Mouse (Mus musculus) lung, embryonic 15.5 days (tissue): ENCODE data around the gene Dok4. TPM values are rescaled to one million over a fixed set of nuclear protein-coding genes. Genes with fewer than 3 reads are reported as not detected.
"Not testable (repeated sequence)": the region's sequence is repeated elsewhere in the genome, so short reads cannot be mapped to it uniquely, and the experiment has no call there.

Source experiments
- ATAC-seq: fragments of 200-750 bp; cut with Nextera tagmentation; 2 replicates; pipeline ENCODE4 v1.8.0; 2017; ENCODE audit warnings: moderate number of reproducible peaks, borderline replicate concordance; ENCODE audit not compliant: low FRiP score, low TSS enrichment; ENCODE audit errors: extremely low read depth
- H3K27ac ChIP-seq: fragments of 300-500 bp; sonication (generic); 2 replicates; pipeline ENCODE4 v1.5.1; 2015; ENCODE audit warnings: moderate library complexity, mild to moderate bottlenecking, inconsistent platforms
- H3K27me3 ChIP-seq: fragments of 300-500 bp; sonication (generic); 2 replicates; pipeline ENCODE4 v1.6.1; 2015; ENCODE audit warnings: inconsistent platforms
- H3K36me3 ChIP-seq: fragments of 300-500 bp; sonication (generic); 2 replicates; pipeline ENCODE4 v1.6.1; 2015; ENCODE audit warnings: inconsistent platforms
- H3K4me1 ChIP-seq: fragments of 300-500 bp; sonication (generic); 2 replicates; pipeline ENCODE4 v1.6.1; 2015; ENCODE audit warnings: inconsistent platforms
- H3K4me2 ChIP-seq: fragments of 300-500 bp; sonication (generic); 2 replicates; pipeline ENCODE4 v1.6.1; 2015; ENCODE audit warnings: inconsistent platforms, mild to moderate bottlenecking, moderate library complexity
- H3K4me3 ChIP-seq: fragments of 300-500 bp; sonication (generic); 2 replicates; pipeline ENCODE4 v1.5.1; 2015; ENCODE audit warnings: mild to moderate bottlenecking, inconsistent platforms
- H3K9ac ChIP-seq: fragments of 300-500 bp; sonication (generic); 2 replicates; pipeline ENCODE4 v1.6.1; 2015; ENCODE audit warnings: inconsistent platforms
- H3K9me3 ChIP-seq: fragments of 300-500 bp; sonication (generic); 2 replicates; pipeline ENCODE4 v1.6.1; 2016; ENCODE audit warnings: inconsistent platforms
- WGBS: fragments of 180-500 bp; shearing (Covaris S2); methylation state at CpG from one replicate; pipeline ENCODE4 v1.1.7; 2015; 5-methylcytosine and 5-hydroxymethylcytosine counted together
- polyA plus RNA-seq: library from polyadenylated mRNA; unstranded; fragments of >200 nt; fragmentation: Nextera tagmentation; extraction: Ambion mirVana; gene quantifications from 2 replicates; pipeline ENCODE4 v1.2.1, GENCODE M21; 2015

Dok4 gene
- polyA plus RNA-seq, 1 experiment from 2014 or later = 45.7 TPM

DNA sequence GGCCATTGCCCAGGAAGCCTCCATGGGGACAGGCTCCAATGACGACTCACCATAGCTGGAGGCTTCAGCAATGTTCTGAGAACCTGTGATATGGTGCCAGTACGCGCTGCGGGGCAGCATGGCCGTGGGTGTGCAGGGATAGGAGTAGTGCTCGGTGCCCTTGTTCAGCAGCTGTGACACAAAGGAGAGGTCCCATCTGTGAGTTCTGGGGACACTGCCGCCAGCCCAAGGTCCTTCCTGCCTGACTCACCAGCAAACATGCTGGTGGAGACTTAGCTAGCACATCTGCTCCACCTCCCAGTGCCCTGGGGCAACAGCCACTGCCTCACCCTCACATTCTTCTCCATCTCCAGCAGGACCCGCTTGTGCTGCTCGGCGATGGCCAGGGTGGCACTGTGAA, 10.8 kb downstream of the Dok4 start:
- no peak for ATAC-seq
- no peaks in the 10 kb centered on the region for H3K27me3 ChIP-seq
- no peak overlapping the region for H3K9ac ChIP-seq
- peaks cover 62% of the 10 kb centered on the region for H3K36me3 ChIP-seq
- no peak overlapping the region for H3K4me3 ChIP-seq
- H3K4me1 ChIP-seq = peaks cover 26% of the 10 kb centered on the region
- WGBS = 85% methylated on average over 10 of the region's 10 CpGs
- H3K27ac ChIP-seq = no peak overlapping the region
- H3K4me2 ChIP-seq = no peak overlapping the region
- H3K9me3 ChIP-seq = no peaks in the 10 kb centered on the region

DNA sequence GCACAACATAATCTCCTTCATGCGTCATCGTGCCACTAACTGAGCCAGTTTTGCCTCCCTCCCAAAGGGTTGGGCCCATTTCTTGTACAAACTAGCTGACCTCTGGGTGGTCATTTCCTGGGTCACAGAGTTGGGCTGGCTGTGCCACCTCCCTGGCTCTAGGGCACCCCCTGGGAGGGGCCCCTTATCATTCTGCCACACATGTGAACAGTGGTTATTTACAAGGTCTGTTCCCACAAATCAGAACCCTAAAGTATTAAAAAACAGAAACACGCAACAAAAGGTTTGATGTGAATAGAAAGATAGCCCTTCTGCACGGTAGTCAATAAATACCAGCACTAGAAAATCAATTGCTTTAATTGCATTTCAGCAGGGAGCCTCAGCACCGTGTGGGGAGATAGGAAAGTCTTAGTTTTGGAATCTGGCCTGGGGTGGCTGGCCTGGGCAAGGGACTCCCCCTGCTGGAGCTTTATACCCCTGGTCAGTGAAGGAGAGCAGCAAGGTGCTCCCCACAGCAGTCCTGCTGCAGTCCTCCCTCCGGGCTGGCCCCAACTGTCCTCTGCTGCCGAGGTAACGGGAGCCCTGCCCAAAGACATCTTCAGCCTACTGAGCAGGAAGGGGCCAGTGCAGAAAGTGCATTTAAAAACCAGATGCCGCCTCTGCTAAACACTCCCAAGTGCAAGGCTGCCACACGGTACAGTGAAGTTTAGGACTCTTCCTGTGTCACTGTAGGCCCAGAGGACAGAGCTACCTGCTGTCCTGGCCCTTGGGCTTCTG, 12.0 kb downstream of the Dok4 start:
- ATAC-seq = no peak
- H3K4me1 ChIP-seq = peaks cover 18% of the 10 kb centered on the region
- H3K4me2 ChIP-seq = no peak overlapping the region
- no peak overlapping the region for H3K9ac ChIP-seq
- H3K27me3 ChIP-seq = no peaks in the 10 kb centered on the region
- 70% methylated on average over 10 of the region's 10 CpGs for WGBS
- H3K4me3 ChIP-seq = no peak overlapping the region
- peak overlapping the region; percentile 6; the same call in 1 of the 2 replicates for H3K27ac ChIP-seq
- H3K36me3 ChIP-seq = peaks cover 66% of the 10 kb centered on the region
- H3K9me3 ChIP-seq = no peaks in the 10 kb centered on the region

DNA sequence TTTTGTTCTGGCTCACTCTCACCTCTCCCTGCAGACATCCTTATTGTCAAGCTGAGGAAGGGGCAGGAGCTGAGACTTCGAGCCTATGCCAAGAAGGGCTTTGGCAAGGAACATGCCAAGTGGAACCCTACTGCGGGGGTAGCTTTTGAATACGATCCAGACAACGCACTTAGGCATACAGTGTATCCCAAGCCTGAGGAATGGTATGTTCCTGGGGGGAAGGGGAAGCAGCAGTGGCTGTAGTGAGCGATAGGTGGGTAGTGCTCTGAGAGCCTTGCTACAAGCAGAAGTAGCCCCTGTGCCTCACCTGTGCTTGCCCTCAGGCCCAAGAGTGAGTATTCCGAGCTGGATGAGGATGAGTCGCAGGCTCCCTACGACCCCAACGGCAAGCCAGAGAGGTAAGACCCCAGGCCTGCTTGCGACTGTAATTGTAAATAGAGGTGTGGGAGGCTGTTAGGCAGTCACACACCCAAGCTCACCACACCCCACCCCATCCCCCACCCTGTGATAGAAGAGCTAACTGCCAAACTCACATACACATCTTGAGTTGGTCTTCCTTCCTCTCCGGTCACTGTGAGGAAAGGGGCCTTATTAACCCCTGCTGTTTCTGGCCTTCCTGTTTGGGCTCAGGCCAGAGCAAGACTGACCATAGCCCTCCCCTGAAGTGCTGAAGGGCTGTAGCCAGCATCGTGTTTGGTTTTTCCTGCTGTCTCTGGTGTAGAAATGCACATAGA, 13.5 kb downstream of the Dok4 start:
- H3K9ac ChIP-seq = no peak overlapping the region
- H3K36me3 ChIP-seq = peaks cover 66% of the 10 kb centered on the region
- peak overlapping the region; percentile 53 for H3K27ac ChIP-seq
- no peak overlapping the region for H3K4me3 ChIP-seq
- H3K27me3 ChIP-seq = no peaks in the 10 kb centered on the region
- no peak for ATAC-seq
- no peaks in the 10 kb centered on the region for H3K9me3 ChIP-seq
- 79% methylated on average over 12 of the region's 12 CpGs for WGBS
- no peak overlapping the region for H3K4me2 ChIP-seq
- H3K4me1 ChIP-seq = peaks cover 16% of the 10 kb centered on the region

DNA sequence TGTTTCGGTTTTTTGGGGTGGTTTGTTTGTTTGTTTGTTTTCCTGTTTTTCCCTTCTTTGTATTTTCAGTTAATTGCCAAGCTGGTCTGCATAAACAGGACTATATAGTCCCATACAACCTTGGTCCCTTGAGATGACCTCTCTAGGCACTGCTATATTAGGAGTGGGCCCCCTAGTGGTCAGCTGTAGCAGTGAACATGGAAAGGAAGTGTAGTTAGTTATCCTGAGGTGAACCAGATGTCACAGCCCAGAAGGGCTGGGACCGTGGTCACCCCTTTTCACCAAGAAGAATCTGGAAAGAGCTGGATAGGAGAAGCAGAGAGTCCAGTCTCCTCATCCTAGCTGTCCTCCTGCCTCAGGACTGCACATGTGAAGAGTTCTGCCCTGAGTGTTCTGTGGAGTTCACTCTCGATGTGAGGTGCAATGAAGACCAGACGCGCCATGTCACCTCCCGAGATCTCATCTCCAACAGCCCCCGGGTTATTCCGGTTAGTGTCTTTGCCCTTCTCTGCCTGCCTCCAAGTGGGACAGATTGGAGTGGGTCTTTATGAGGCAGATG, 14.7 kb downstream of the Dok4 start:
- WGBS = 73% methylated on average over 8 of the region's 8 CpGs
- Histone ChIP-seq H3K36me3 (peaks cover 55% of the 10 kb centered on the region), H3K27me3 (no peaks in the 10 kb centered on the region)

DNA sequence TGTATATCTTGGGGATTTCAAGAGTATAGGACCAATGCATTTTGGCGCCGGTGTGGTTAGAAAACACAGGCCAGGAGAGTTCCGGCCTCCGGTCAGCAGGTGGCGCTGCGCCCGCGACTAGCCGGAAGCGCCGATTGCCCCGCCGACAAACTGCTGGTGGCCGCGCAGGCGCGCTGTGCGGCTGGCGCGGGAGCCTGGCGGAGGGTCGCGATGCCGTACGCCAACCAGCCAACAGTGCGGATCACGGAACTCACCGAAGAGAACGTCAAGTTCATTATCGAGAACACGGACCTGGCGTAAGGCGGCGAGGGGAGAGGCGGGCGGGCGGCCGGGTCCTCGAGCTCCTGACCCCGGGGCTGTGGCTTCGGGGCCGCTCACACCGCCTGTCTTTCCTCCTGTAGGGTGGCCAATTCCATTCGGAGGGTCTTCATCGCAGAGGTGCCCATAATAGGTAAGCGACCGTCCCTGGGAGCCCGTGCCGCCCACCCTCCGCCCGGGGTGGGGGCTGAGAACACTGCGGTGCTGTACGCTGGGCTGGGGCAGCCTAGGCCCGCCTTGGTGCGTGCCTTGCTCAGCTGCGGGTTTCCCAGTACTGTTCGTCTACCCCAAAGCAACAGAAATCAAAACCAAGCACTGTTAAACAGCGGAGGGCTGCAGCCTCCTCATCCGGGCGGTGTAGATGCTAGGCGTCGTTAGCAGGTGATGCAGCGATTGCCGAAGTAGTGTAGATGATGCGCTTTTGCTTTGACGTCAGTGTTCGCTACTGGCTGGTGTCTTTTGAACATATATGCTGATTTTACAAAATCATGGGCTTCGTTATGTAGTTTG, 18.6 kb downstream of the Dok4 start, which contains the start of gene Polr2c:
Gene Polr2c (plus strand): TSS at position 105 of the 828 bp plus-strand sequence.
- Histone ChIP-seq H3K9me3 (no peaks in the 10 kb centered on the region), H3K4me1 (peaks cover 16% of the 10 kb centered on the region), H3K9ac (peak within 1 kb of the TSS; percentile 92), H3K4me2 (peak within 1 kb of the TSS; percentile 71), H3K27ac (peak within 1 kb of the TSS; percentile 30; the same call in 1 of the 2 replicates), H3K4me3 (peak within 1 kb of the TSS; percentile 81), H3K36me3 (peaks cover 40% of the 10 kb centered on the region), H3K27me3 (no peaks in the 10 kb centered on the region)
- under 1% methylated on average over 68 of the region's 68 CpGs for WGBS
- peak; percentile 71 for ATAC-seq

More for the DNA sequence above, 14.7 kb downstream of the Dok4 start:
- Histone ChIP-seq H3K9ac (no peak overlapping the region), H3K4me1 (peaks cover 16% of the 10 kb centered on the region), H3K4me3 (no peak overlapping the region), H3K27ac (no peak overlapping the region), H3K4me2 (no peak overlapping the region), H3K9me3 (no peaks in the 10 kb centered on the region)
- ATAC-seq = no peak

DNA sequence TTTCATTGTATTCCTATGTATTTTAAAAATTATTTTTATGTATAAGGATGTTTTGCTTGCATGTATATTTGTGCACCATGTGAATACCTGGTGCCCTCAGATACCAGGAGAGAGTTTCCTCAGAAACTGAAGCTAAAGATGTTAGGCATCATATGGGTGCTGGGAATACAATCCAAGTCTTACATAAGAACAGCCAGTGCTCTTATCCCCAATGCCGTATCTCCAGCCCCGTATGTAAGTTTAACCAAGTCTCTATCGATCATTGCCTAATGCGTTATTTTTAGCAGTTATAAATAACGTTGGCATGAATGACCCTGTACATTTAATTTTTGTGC, 19.2 kb downstream of the Dok4 start:
- Histone ChIP-seq H3K36me3 (peaks cover 42% of the 10 kb centered on the region), H3K27me3 (no peaks in the 10 kb centered on the region), H3K4me2 (0 out of 2 replicates have a peak overlapping the region, but pooled peaks have one; percentile 29), H3K4me3 (peak overlapping the region; percentile 81), H3K27ac (no peak overlapping the region), H3K4me1 (peaks cover 16% of the 10 kb centered on the region), H3K9ac (0 out of 2 replicates have a peak overlapping the region, but pooled peaks have one; percentile 16), H3K9me3 (no peaks in the 10 kb centered on the region)
- no peak for ATAC-seq
- WGBS = 27% methylated on average over 5 of the region's 5 CpGs

DNA sequence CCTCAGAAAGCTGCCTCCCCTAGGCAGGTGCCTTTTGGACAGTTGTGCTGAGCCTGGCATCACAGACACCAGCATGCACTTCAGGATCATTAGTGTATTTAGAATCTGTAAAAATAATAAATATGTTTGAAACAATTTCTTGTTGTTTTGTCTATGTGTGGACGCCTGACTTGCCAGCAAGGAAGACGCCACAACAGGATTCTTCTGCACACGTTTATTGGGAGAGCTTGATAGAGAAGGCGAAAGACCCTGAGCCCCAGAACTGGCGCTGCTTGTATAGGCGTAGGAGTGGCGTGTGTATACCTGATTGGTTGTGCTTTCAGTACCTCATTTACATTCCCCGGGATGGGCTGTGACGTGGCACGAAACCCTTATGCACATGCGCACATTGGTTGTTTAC, 21.4 kb downstream of the Dok4 start:
- H3K4me2 ChIP-seq, H3K9ac ChIP-seq, H3K27ac ChIP-seq, ATAC-seq, H3K9me3 ChIP-seq, H3K4me3 ChIP-seq, H3K27me3 ChIP-seq: not testable (repeated sequence)
- peaks cover 16% of the 10 kb centered on the region for H3K4me1 ChIP-seq
- WGBS = 84% methylated on average over 11 of the region's 11 CpGs
- peaks cover 46% of the 10 kb centered on the region for H3K36me3 ChIP-seq

DNA sequence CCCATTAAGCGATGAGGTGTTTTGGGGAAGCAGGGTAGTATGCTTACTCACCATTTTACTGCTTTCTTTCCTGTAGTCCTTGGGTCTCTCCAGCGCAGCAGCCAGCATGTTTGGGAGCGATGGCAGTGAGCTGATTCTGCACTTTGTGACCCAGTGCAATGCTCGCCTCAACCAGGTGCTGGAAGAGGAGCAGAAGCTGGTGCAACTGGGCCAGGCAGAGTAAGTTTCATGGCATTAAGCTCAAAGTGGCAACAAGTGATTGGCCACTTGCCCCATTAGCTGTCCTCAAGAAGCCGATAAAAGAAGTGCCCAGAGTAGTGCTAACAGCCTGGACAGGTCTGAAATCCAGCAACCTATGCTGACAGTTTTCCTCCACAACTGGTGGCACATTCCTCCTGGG, 26.1 kb downstream of the Dok4 start:
- WGBS = 94% methylated on average over 5 of the region's 5 CpGs
- Histone ChIP-seq H3K9me3 (no peaks in the 10 kb centered on the region), H3K27ac (no peak overlapping the region), H3K27me3 (no peaks in the 10 kb centered on the region), H3K9ac (no peak overlapping the region), H3K4me2 (no peak overlapping the region), H3K36me3 (peaks cover 70% of the 10 kb centered on the region), H3K4me3 (no peak overlapping the region), H3K4me1 (no peaks in the 10 kb centered on the region)
- ATAC-seq = no peak

DNA sequence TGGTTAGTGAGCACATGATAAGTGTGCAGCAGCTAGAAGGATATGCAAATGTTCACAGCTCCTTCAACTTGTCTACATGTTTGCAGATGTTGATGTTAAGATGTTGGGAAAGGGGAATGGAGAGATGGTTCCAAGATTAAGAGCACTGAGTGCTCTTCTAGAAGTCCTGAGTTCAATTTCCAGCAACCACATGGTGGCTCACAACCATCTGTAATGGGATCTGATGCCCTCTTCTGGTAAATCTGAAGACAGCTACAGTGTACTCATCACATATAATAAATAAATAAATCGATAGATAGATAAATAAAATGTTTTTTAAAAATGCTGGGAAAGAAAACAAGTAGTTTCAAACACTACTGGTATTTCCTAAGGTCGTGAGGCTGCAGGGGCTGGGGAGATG, 34.9 kb downstream of the Dok4 start:
- no peaks in the 10 kb centered on the region for H3K9me3 ChIP-seq
- no peaks in the 10 kb centered on the region for H3K27me3 ChIP-seq
- WGBS = 45% methylated on average over 2 of the region's 2 CpGs
- no peak overlapping the region for H3K4me3 ChIP-seq
- ATAC-seq = no peak
- H3K9ac ChIP-seq = no peak overlapping the region
- H3K27ac ChIP-seq = no peak overlapping the region
- H3K36me3 ChIP-seq = peaks cover 19% of the 10 kb centered on the region
- H3K4me1 ChIP-seq = peaks cover 15% of the 10 kb centered on the region
- H3K4me2 ChIP-seq = no peak overlapping the region

DNA sequence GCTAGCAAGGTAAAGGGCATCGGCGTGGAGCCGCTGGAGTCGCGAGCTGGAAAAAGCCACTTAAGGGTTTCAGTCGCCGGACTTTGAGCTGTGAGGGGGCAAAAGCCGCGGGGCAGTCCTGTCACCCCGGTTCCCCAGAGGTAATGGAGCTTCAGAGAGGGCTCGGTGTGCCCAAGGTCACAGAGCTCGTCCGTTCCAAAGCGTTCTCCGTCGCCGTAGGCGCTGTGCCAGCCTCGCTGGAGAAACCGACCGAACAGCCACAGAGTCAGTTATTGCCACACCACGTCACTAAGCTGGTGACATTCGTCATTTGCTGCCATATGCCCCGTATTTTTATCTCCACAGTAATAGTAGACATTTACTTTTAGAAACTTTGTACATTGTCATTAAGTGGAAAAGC, 37.5 kb downstream of the Dok4 start:
- Histone ChIP-seq H3K27me3 (no peaks in the 10 kb centered on the region), H3K9ac (peak overlapping the region; percentile 97), H3K4me2 (peak overlapping the region; percentile 76), H3K4me1 (peaks cover 15% of the 10 kb centered on the region), H3K36me3 (0 out of 2 replicates have a peak, but pooled peaks cover 3% of the 10 kb centered on the region), H3K27ac (peak overlapping the region; percentile 91), H3K4me3 (peak overlapping the region; percentile 85), H3K9me3 (no peaks in the 10 kb centered on the region)
- ATAC-seq = peak; percentile 68; the same call in 1 of the 2 replicates
- WGBS = under 1% methylated on average over 24 of the region's 24 CpGs
